Mouse (Mus musculus): ENCODE data around the gene Plin5.

DNA sequence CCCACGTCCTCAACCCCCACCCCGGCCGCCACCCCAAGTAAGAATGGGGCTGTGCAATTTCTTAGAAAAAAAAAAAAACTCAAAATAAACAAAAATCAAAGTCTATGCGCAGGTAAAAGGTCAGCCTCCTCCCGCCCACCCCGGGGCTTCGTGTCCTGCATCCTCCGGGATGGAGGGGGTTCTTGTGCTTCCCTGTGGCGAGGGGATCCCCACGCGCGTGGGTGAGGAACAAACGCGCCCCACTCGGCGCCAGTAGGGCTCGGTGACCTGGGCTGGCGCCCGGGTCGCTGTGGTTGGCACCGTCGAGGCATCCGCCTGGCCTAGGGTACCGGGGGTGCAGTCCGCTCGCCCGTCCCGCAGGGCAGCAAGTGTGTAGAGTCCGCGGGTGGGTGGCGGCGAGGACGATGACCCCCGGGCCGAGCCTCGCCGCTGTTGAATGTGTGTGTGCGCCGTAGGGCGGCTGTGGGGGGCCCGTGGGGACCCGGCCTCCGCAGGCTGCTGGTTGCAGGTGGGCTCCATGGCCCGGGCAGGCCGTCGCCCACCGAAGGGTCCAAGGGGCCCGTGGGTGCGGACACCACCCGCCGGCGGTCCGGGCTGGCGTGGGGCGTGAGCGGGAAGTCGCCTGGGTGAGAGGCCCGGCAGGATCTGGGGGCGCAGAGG is 6.4 kb upstream of the Plin5 start:
- TF ChIP-seq EP300 (IDR thresholded peaks at IDR 0.05; ENCODE audit: insufficient read depth, low read depth, low read length) (no peak), CTCF (IDR thresholded peaks at IDR 0.05) (no peak)

Data from heart, adult 2 months (tissue).